Mouse (Mus musculus) embryonic fibroblast, embryonic 13.5 days (primary cell): ENCODE data around the gene C8g.

Source experiments
- CTCF ChIP-seq: IDR thresholded peaks from 2 replicates; pipeline ENCODE4 v1.5.1; 2011; ENCODE audit warnings: mild to moderate bottlenecking, control low read depth, low read length, moderate library complexity, borderline replicate concordance; ENCODE audit not compliant: insufficient read depth
- POLR2A ChIP-seq: IDR thresholded peaks from 2 replicates; pipeline ENCODE4 v1.6.1; 2011; ENCODE audit warnings: low read depth, mild to moderate bottlenecking, control low read depth, low read length, moderate library complexity

DNA sequence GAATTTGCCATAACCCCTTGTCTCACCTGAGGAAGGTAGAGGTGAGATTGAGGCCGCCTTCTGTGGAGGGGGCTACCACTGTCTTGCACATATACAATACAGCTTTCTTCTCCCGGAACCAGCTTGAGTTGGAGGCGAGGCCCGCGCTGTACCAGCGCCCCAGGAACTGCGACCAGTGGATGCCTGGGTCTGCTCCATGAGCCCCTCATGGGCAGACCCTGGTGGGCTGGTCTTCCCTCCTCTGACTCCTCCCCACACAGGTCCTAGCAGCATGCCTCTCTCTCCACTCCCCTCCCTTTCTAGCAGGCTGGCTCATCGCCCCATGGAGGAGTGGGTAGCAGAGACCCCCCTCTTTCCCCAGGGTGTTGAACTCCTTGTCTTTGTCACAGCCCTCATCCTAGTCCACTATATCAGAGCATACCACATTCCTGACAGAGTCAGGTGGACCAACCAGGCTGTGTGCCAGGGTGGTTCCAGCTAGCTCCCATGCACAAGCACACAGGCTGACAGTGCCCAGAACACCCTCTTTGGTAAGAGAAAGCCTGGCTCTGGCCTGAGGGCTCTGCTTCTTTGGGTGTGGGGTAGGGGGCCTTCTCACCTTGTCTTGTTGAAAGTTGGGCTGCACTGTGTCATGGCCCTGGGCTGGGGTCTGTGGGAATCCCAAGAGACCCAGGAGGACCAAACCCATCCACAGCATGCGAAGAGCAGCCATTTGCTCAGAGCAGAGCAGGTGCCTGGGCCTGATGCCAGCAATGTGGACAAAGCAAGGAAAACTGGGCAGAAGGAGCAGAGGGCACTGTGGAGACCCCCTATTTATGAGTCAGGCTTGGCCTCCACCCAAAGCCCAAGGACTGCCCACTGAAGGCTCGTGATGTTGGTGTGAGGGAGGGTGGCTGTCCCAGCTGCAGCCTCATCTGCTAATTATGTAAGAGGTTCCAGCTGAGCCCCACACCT lies 32.3 kb downstream of the C8g start:
- no peak for TF ChIP-seq POLR2A
- no peak for TF ChIP-seq CTCF
